Mouse (Mus musculus) midbrain, postnatal 0 days (tissue): Measurements from ENCODE around the gene Prr7. TPM values are rescaled to one million over a fixed set of nuclear protein-coding genes. Genes with fewer than 3 reads are reported as not detected.
A peak's percentile ranks its signal among the peaks of the same experiment; 100 is the strongest.

ENCODE experiments used
- ATAC-seq: fragments of 200-750 bp; cut with Nextera tagmentation; 2 replicates; pipeline ENCODE4 v1.8.0; 2017; ENCODE audit warnings: moderate number of reproducible peaks, mild to moderate bottlenecking, moderate TSS enrichment, moderate library complexity; ENCODE audit not compliant: low FRiP score
- DNase-seq: peaks from one replicate; pipeline ENCODE4 v3.0.0-alpha.2; 2015; ENCODE audit warnings: low spot score
- H3K27ac ChIP-seq: fragments of 300-500 bp; sonication (generic); 2 replicates; pipeline ENCODE4 v1.5.1; 2014; ENCODE audit warnings: low read depth, mild to moderate bottlenecking, low read length, mixed read lengths
- H3K27me3 ChIP-seq: fragments of 300-500 bp; sonication (generic); 2 replicates; pipeline ENCODE4 v1.6.1; 2014; ENCODE audit warnings: low read length, control low read depth, mixed read lengths; ENCODE audit not compliant: insufficient read depth
- H3K36me3 ChIP-seq: fragments of 300-500 bp; sonication (generic); 2 replicates; pipeline ENCODE4 v1.6.1; 2014; ENCODE audit warnings: low read length, control low read depth, mixed read lengths; ENCODE audit not compliant: insufficient read depth
- H3K4me1 ChIP-seq: fragments of 300-500 bp; sonication (generic); 2 replicates; pipeline ENCODE4 v1.6.1; 2014; ENCODE audit warnings: mild to moderate bottlenecking, control low read depth, antibody characterized with exemption, low read length, mixed read lengths; ENCODE audit not compliant: insufficient read depth
- H3K4me2 ChIP-seq: fragments of 300-500 bp; sonication (generic); 2 replicates; pipeline ENCODE4 v1.6.1; 2014; ENCODE audit warnings: low read depth, mild to moderate bottlenecking, low read length, mixed read lengths; ENCODE audit not compliant: poor library complexity, severe bottlenecking
- H3K4me3 ChIP-seq: fragments of 300-500 bp; sonication (generic); 2 replicates; pipeline ENCODE4 v1.5.1; 2014; ENCODE audit warnings: low read depth, mild to moderate bottlenecking, low read length, moderate library complexity
- H3K9ac ChIP-seq: fragments of 300-500 bp; sonication (generic); replicated peaks from 2 replicates; pipeline ENCODE4 v1.6.1; 2014; ENCODE audit warnings: mild to moderate bottlenecking, low read length, moderate library complexity, mixed read lengths; ENCODE audit not compliant: poor library complexity, severe bottlenecking
- H3K9me3 ChIP-seq: fragments of 300-500 bp; sonication (generic); 2 replicates; pipeline ENCODE4 v1.6.1; 2016; ENCODE audit warnings: low read length, control low read depth
- CTCF ChIP-seq: IDR thresholded peaks from 2 replicates; pipeline ENCODE4 v1.5.1; 2016; ENCODE audit warnings: antibody characterized with exemption, mild to moderate bottlenecking
- WGBS: fragments of 180-500 bp; shearing (Covaris S2); extraction: QIAGEN DNeasy Blood & Tissue Kit; methylation state at CpG from one replicate; pipeline ENCODE4 v1.1.7; 2014; 5-methylcytosine and 5-hydroxymethylcytosine counted together
- polyA plus RNA-seq: library from polyadenylated mRNA; unstranded; fragments of >200 nt; fragmentation: Nextera tagmentation; extraction: Ambion mirVana; gene quantifications from 2 replicates; pipeline ENCODE4 v1.2.1, GENCODE M21; 2015
- total RNA-seq: library from RNA; depleted of rRNA; stranded (reverse); fragments of >200 nt; gene quantifications from 2 replicates; pipeline ENCODE4 v1.2.3, GENCODE M21; 2014

Prr7 gene
- total and polyA plus RNA-seq, 2 experiments from 2014 or later, result 8.1 to 131 TPM

- no peak for TF ChIP-seq CTCF
- H3K27ac ChIP-seq, result no peak overlapping the region
- no peak for ATAC-seq
- H3K4me3 ChIP-seq, result no peak overlapping the region
- no peak for DNase-seq
- H3K27me3 ChIP-seq, result no peaks in the 10 kb centered on the region
- 92% methylated on average over 16 of the region's 16 CpGs for WGBS
- no peaks in the 10 kb centered on the region for H3K4me1 ChIP-seq
- H3K9me3 ChIP-seq, result no peaks in the 10 kb centered on the region
- H3K36me3 ChIP-seq, result peaks cover 62% of the 10 kb centered on the region
- H3K4me2 ChIP-seq, result no peak overlapping the region
- H3K9ac ChIP-seq, result no peak overlapping the region
Observed at GRCm38 (mm10) chr13:55451785-55452549, 12.1 kb upstream of the Prr7 start.

DNA sequence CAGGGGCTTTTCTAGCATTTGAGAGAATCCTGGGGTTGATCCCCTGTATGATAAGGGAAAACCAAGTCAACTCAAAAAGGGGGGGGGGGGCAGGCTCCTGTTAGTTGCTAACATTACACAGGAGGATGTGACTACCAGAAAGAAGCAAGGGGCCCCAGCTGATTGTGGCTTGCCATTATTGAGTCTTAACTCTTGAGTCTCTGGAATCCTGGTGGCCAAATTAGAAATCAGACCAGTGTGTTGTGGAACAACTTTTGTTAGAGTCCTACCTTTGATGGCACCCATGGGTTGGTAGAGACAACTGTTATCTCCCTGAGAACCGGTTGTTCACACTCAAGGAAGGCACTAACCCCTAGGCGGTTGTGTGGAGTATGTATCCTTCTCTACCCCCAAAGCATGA lies 1.1 kb upstream of the Prr7 start:
- Histone ChIP-seq H3K4me1 (peaks cover 17% of the 10 kb centered on the region; the same call in 1 of the 2 replicates), H3K27me3 (no peaks in the 10 kb centered on the region), H3K9me3 (no peaks in the 10 kb centered on the region), H3K27ac (peak overlapping the region; percentile 98; the same call in 1 of the 2 replicates), H3K36me3 (peaks cover 19% of the 10 kb centered on the region), H3K9ac (no peak overlapping the region), H3K4me2 (peak overlapping the region; percentile 84), H3K4me3 (0 out of 2 replicates have a peak overlapping the region, but pooled peaks have one; percentile 85)
- 65% methylated on average over 2 of the region's 2 CpGs for WGBS
- no peak for TF ChIP-seq CTCF
- ATAC-seq, result no peak
- no peak for DNase-seq

DNA sequence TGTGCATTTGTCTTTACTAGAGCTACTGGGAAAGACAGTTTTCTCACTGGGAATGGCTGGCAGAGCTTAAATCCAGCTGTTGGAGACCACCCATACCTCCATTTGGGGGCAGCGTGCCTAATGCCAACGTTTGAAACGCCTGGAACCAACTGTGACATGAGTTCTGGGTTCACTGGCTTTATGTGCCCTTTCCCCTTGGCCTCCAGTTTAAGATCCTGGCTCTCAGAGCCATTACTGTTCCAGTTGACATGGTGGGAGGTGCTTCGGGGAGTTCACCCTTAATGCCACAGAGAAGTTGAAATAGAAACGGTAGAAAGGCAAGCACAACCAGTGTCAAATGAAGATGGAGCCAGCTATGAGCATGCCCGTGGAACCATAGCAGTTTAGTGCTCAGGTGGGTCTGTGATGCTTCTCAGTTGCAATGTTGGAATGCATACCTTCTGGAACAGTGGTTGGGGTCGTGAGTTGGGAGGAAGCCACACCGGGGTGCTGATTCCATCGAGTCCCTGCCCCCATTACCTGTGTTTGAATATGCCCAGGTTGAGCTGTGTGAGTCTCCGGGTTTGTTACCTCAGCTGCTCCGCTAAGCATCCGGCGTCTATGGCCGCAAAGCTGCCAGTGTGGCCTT lies 554 bp upstream of the Prr7 start:
- peak overlapping the region; percentile 85 for H3K4me3 ChIP-seq
- peaks cover 16% of the 10 kb centered on the region for H3K36me3 ChIP-seq
- no peak for TF ChIP-seq CTCF
- peak overlapping the region; percentile 84 for H3K4me2 ChIP-seq
- H3K4me1 ChIP-seq, result peaks cover 17% of the 10 kb centered on the region; the same call in 1 of the 2 replicates
- 8% methylated on average over 14 of the region's 14 CpGs for WGBS
- peak overlapping the region; percentile 98 for H3K27ac ChIP-seq
- no peaks in the 10 kb centered on the region for H3K27me3 ChIP-seq
- no peaks in the 10 kb centered on the region for H3K9me3 ChIP-seq
- peak overlapping the region; percentile 95 for H3K9ac ChIP-seq
- no peak for DNase-seq
- ATAC-seq, result peak; percentile 39; the same call in 1 of the 2 replicates

DNA sequence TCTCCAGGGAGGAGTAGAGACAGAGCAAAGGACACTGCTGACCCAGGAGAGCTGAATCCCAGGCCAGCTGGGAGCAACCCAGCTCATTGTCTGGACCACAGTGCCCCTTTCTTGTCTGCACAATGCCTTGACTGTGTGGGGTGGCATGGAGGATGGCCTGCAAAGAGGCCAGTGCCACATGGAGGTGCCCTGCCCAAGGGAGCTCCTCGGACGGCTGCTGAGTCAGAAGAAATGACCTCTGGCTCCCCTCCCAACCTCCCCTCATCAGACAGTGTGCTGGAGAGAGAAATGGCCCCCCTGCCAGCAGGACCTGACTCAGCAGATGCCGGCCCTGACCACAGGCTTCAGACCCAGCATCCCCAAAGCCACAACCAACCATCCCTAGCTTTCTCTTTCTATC lies 1.1 kb downstream of the Prr7 start:
- DNase-seq (peak; percentile 48), ATAC-seq (peak; percentile 31)
- peak overlapping the region; percentile 95 for H3K9ac ChIP-seq
- H3K27ac ChIP-seq, result peak overlapping the region; percentile 98
- 10% methylated on average over 3 of the region's 3 CpGs for WGBS
- H3K36me3 ChIP-seq, result peaks cover under 1% of the 10 kb centered on the region; the same call in 1 of the 2 replicates
- no peaks in the 10 kb centered on the region for H3K9me3 ChIP-seq
- peak overlapping the region; percentile 85 for H3K4me3 ChIP-seq
- no peak for TF ChIP-seq CTCF
- H3K27me3 ChIP-seq, result no peaks in the 10 kb centered on the region
- H3K4me1 ChIP-seq, result peaks cover 22% of the 10 kb centered on the region; the same call in 1 of the 2 replicates
- peak overlapping the region; percentile 84 for H3K4me2 ChIP-seq

DNA sequence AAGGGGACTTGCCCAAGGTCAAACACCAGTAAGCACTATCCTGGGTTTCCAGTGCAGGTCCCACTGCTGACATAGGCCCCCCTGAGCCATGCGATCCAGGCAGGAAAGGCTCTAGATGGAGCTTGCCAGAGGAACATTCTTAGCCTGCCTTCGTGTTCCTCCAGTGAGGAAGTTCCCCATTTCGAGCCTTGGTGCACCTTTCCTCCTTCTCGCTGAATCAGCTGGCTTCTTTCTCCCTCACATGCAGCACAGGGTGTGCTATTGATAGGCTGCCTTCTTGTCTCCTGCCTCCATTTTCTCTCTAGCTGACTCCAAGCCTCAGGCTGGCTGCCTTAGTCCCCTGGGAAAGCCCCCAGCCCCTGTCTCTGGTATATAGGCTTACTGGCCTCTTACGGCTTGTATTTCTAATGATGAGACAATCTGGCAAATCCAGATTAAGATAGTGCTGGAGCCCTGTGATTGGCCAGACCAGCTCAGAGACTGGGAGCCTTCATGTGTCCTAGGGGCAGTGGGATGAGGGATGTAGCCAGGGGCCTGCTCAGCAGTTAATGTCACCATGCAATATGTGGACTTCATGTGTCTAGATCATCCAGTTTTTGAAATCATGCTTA lies 1.9 kb downstream of the Prr7 start:
- H3K36me3 ChIP-seq, result no peaks in the 10 kb centered on the region
- peak overlapping the region; percentile 84 for H3K4me2 ChIP-seq
- no peaks in the 10 kb centered on the region for H3K9me3 ChIP-seq
- no peak for TF ChIP-seq CTCF
- H3K4me3 ChIP-seq, result peak overlapping the region; percentile 85
- DNase-seq (no peak), ATAC-seq (no peak)
- H3K27me3 ChIP-seq, result no peaks in the 10 kb centered on the region
- peak overlapping the region; percentile 98 for H3K27ac ChIP-seq
- WGBS, result 43% methylated on average over 5 of the region's 5 CpGs
- peaks cover 24% of the 10 kb centered on the region; the same call in 1 of the 2 replicates for H3K4me1 ChIP-seq
- H3K9ac ChIP-seq, result peak overlapping the region; percentile 95
